Mouse (Mus musculus): ENCODE results near the gene Ptdss2. TPM values are rescaled to one million over a fixed set of nuclear protein-coding genes. Genes with fewer than 3 reads are reported as not detected.

The Ptdss2 gene
- polyA plus RNA-seq, 1 experiment from 2014 or later: 136 TPM

- ATAC-seq (ENCODE audit: low read depth): peak; percentile 83
- Histone ChIP-seq H3K4me3 (ENCODE audit: low read depth, low read length) (peak overlapping the region; percentile 92), H3K9ac (ENCODE audit: low read depth, low read length) (peak overlapping the region; percentile 98), H3K27me3 (ENCODE audit: control insufficient read depth, insufficient read depth, low read depth, low read length) (no peaks in the 10 kb centered on the region), H3K9me3 (replicated peaks; ENCODE audit: control insufficient read depth, low read length) (no peaks in the 10 kb centered on the region), H3K4me1 (ENCODE audit: control insufficient read depth, low read depth, low read length) (peaks cover 69% of the 10 kb centered on the region), H3K36me3 (ENCODE audit: control insufficient read depth, insufficient read depth) (peaks cover 28% of the 10 kb centered on the region), H3K27ac (ENCODE audit: low read length) (peak overlapping the region; percentile 99), H3K4me2 (ENCODE audit: low read depth, low read length) (peak overlapping the region; percentile 79)
- 29% methylated on average over 12 of the region's 12 CpGs for WGBS (ENCODE audit: insufficient replicate concordance)
Observed at GRCm38 (mm10) chr7:141131904-141132755, 9.9 kb downstream of the Ptdss2 start.

GRCm38 (mm10) chr7:141141326-141141725, 19.1 kb downstream of the Ptdss2 start:
- Histone ChIP-seq H3K4me1 (ENCODE audit: control insufficient read depth, low read depth, low read length) (peaks cover 69% of the 10 kb centered on the region), H3K4me3 (ENCODE audit: low read depth, low read length) (no peak overlapping the region), H3K4me2 (ENCODE audit: low read depth, low read length) (no peak overlapping the region), H3K27me3 (ENCODE audit: control insufficient read depth, insufficient read depth, low read depth, low read length) (no peaks in the 10 kb centered on the region), H3K36me3 (ENCODE audit: control insufficient read depth, insufficient read depth) (peaks cover 69% of the 10 kb centered on the region), H3K27ac (ENCODE audit: low read length) (no peak overlapping the region; the same call in 1 of the 2 replicates), H3K9me3 (replicated peaks; ENCODE audit: control insufficient read depth, low read length) (no peaks in the 10 kb centered on the region), H3K9ac (ENCODE audit: low read depth, low read length) (no peak overlapping the region)
- ATAC-seq (ENCODE audit: low read depth): peak; percentile 13; the same call in 1 of the 2 replicates
- 50% methylated on average over 4 of the region's 4 CpGs for WGBS (ENCODE audit: insufficient replicate concordance)

GRCm38 (mm10) chr7:141143112-141143511, 20.9 kb downstream of the Ptdss2 start:
- no peak overlapping the region for H3K27ac ChIP-seq (ENCODE audit: low read length)
- peaks cover 67% of the 10 kb centered on the region for H3K36me3 ChIP-seq (ENCODE audit: control insufficient read depth, insufficient read depth)
- no peak overlapping the region for H3K4me3 ChIP-seq (ENCODE audit: low read depth, low read length)
- ATAC-seq (ENCODE audit: low read depth): peak; percentile 20; the same call in 1 of the 2 replicates
- H3K4me1 ChIP-seq (ENCODE audit: control insufficient read depth, low read depth, low read length): peaks cover 73% of the 10 kb centered on the region
- H3K9ac ChIP-seq (ENCODE audit: low read depth, low read length): no peak overlapping the region
- H3K4me2 ChIP-seq (ENCODE audit: low read depth, low read length): no peak overlapping the region
- no peaks in the 10 kb centered on the region for H3K9me3 ChIP-seq (replicated peaks; ENCODE audit: control insufficient read depth, low read length)
- WGBS (ENCODE audit: insufficient replicate concordance): 41% methylated on average over 5 of the region's 5 CpGs
- H3K27me3 ChIP-seq (ENCODE audit: control insufficient read depth, insufficient read depth, low read depth, low read length): no peaks in the 10 kb centered on the region

- peaks cover 66% of the 10 kb centered on the region for H3K4me1 ChIP-seq (ENCODE audit: control insufficient read depth, low read depth, low read length)
- no peaks in the 10 kb centered on the region for H3K27me3 ChIP-seq (ENCODE audit: control insufficient read depth, insufficient read depth, low read depth, low read length)
- no peak overlapping the region for H3K9ac ChIP-seq (ENCODE audit: low read depth, low read length)
- no peak for ATAC-seq (ENCODE audit: low read depth)
- H3K4me3 ChIP-seq (ENCODE audit: low read depth, low read length): no peak overlapping the region
- 83% methylated on average over 2 of the region's 2 CpGs for WGBS (ENCODE audit: insufficient replicate concordance)
- H3K27ac ChIP-seq (ENCODE audit: low read length): no peak overlapping the region
- no peak overlapping the region for H3K4me2 ChIP-seq (ENCODE audit: low read depth, low read length)
- no peaks in the 10 kb centered on the region for H3K9me3 ChIP-seq (replicated peaks; ENCODE audit: control insufficient read depth, low read length)
- H3K36me3 ChIP-seq (ENCODE audit: control insufficient read depth, insufficient read depth): peaks cover 67% of the 10 kb centered on the region
Observed at GRCm38 (mm10) chr7:141143861-141144260, 21.7 kb downstream of the Ptdss2 start.

- no peak overlapping the region for H3K9ac ChIP-seq (ENCODE audit: low read depth, low read length)
- H3K27me3 ChIP-seq (ENCODE audit: control insufficient read depth, insufficient read depth, low read depth, low read length): no peaks in the 10 kb centered on the region
- 65% methylated on average over 3 of the region's 3 CpGs for WGBS (ENCODE audit: insufficient replicate concordance)
- H3K27ac ChIP-seq (ENCODE audit: low read length): peak overlapping the region; percentile 18
- H3K4me2 ChIP-seq (ENCODE audit: low read depth, low read length): no peak overlapping the region
- peaks cover 63% of the 10 kb centered on the region for H3K36me3 ChIP-seq (ENCODE audit: control insufficient read depth, insufficient read depth)
- H3K4me3 ChIP-seq (ENCODE audit: low read depth, low read length): no peak overlapping the region
- no peaks in the 10 kb centered on the region for H3K9me3 ChIP-seq (replicated peaks; ENCODE audit: control insufficient read depth, low read length)
- H3K4me1 ChIP-seq (ENCODE audit: control insufficient read depth, low read depth, low read length): peaks cover 63% of the 10 kb centered on the region
- ATAC-seq (ENCODE audit: low read depth): no peak
Observed at GRCm38 (mm10) chr7:141144650-141145049, 22.5 kb downstream of the Ptdss2 start.

- Histone ChIP-seq H3K36me3 (ENCODE audit: control insufficient read depth, insufficient read depth) (peaks cover 65% of the 10 kb centered on the region), H3K4me2 (ENCODE audit: low read depth, low read length) (no peak overlapping the region), H3K27ac (ENCODE audit: low read length) (peak overlapping the region; percentile 69), H3K27me3 (ENCODE audit: control insufficient read depth, insufficient read depth, low read depth, low read length) (no peaks in the 10 kb centered on the region), H3K4me3 (ENCODE audit: low read depth, low read length) (no peak overlapping the region), H3K9me3 (replicated peaks; ENCODE audit: control insufficient read depth, low read length) (no peaks in the 10 kb centered on the region), H3K4me1 (ENCODE audit: control insufficient read depth, low read depth, low read length) (peaks cover 58% of the 10 kb centered on the region), H3K9ac (ENCODE audit: low read depth, low read length) (no peak overlapping the region)
- peak; percentile 16; the same call in 1 of the 2 replicates for ATAC-seq (ENCODE audit: low read depth)
- WGBS (ENCODE audit: insufficient replicate concordance): 48% methylated on average over 1 of the region's 1 CpGs
Observed at GRCm38 (mm10) chr7:141145403-141145802, 23.2 kb downstream of the Ptdss2 start.

- Histone ChIP-seq H3K9me3 (replicated peaks; ENCODE audit: control insufficient read depth, low read length) (no peaks in the 10 kb centered on the region), H3K27me3 (ENCODE audit: control insufficient read depth, insufficient read depth, low read depth, low read length) (no peaks in the 10 kb centered on the region), H3K4me3 (ENCODE audit: low read depth, low read length) (no peak overlapping the region; the same call in 1 of the 2 replicates), H3K4me2 (ENCODE audit: low read depth, low read length) (peak overlapping the region; percentile 28), H3K27ac (ENCODE audit: low read length) (peak overlapping the region; percentile 69), H3K9ac (ENCODE audit: low read depth, low read length) (no peak overlapping the region), H3K36me3 (ENCODE audit: control insufficient read depth, insufficient read depth) (peaks cover 71% of the 10 kb centered on the region), H3K4me1 (ENCODE audit: control insufficient read depth, low read depth, low read length) (peaks cover 57% of the 10 kb centered on the region)
- ATAC-seq (ENCODE audit: low read depth): peak; percentile 84
- WGBS (ENCODE audit: insufficient replicate concordance): 62% methylated on average over 12 of the region's 12 CpGs
Observed at GRCm38 (mm10) chr7:141146043-141146595, 23.9 kb downstream of the Ptdss2 start.

- no peaks in the 10 kb centered on the region for H3K9me3 ChIP-seq (replicated peaks; ENCODE audit: control insufficient read depth, low read length)
- H3K9ac ChIP-seq (ENCODE audit: low read depth, low read length): 0 out of 2 replicates have a peak overlapping the region, but pooled peaks have one; percentile 5
- ATAC-seq (ENCODE audit: low read depth): no peak
- no peaks in the 10 kb centered on the region for H3K27me3 ChIP-seq (ENCODE audit: control insufficient read depth, insufficient read depth, low read depth, low read length)
- peak overlapping the region; percentile 50 for H3K27ac ChIP-seq (ENCODE audit: low read length)
- peak overlapping the region; percentile 28; the same call in 1 of the 2 replicates for H3K4me2 ChIP-seq (ENCODE audit: low read depth, low read length)
- 59% methylated on average over 6 of the region's 6 CpGs for WGBS (ENCODE audit: insufficient replicate concordance)
- peaks cover 49% of the 10 kb centered on the region for H3K4me1 ChIP-seq (ENCODE audit: control insufficient read depth, low read depth, low read length)
- peaks cover 76% of the 10 kb centered on the region for H3K36me3 ChIP-seq (ENCODE audit: control insufficient read depth, insufficient read depth)
- no peak overlapping the region for H3K4me3 ChIP-seq (ENCODE audit: low read depth, low read length)
Observed at GRCm38 (mm10) chr7:141147044-141147443, 24.9 kb downstream of the Ptdss2 start.

GRCm38 (mm10) chr7:141148639-141149038, 26.5 kb downstream of the Ptdss2 start:
- no peak overlapping the region for H3K4me2 ChIP-seq (ENCODE audit: low read depth, low read length)
- H3K27ac ChIP-seq (ENCODE audit: low read length): no peak overlapping the region
- no peaks in the 10 kb centered on the region for H3K9me3 ChIP-seq (replicated peaks; ENCODE audit: control insufficient read depth, low read length)
- peaks cover 37% of the 10 kb centered on the region for H3K4me1 ChIP-seq (ENCODE audit: control insufficient read depth, low read depth, low read length)
- H3K36me3 ChIP-seq (ENCODE audit: control insufficient read depth, insufficient read depth): peaks cover 73% of the 10 kb centered on the region
- no peak for ATAC-seq (ENCODE audit: low read depth)
- 65% methylated on average over 4 of the region's 4 CpGs for WGBS (ENCODE audit: insufficient replicate concordance)
- H3K9ac ChIP-seq (ENCODE audit: low read depth, low read length): no peak overlapping the region
- no peak overlapping the region for H3K4me3 ChIP-seq (ENCODE audit: low read depth, low read length)
- no peaks in the 10 kb centered on the region for H3K27me3 ChIP-seq (ENCODE audit: control insufficient read depth, insufficient read depth, low read depth, low read length)
